In the genomic region with DNA sequence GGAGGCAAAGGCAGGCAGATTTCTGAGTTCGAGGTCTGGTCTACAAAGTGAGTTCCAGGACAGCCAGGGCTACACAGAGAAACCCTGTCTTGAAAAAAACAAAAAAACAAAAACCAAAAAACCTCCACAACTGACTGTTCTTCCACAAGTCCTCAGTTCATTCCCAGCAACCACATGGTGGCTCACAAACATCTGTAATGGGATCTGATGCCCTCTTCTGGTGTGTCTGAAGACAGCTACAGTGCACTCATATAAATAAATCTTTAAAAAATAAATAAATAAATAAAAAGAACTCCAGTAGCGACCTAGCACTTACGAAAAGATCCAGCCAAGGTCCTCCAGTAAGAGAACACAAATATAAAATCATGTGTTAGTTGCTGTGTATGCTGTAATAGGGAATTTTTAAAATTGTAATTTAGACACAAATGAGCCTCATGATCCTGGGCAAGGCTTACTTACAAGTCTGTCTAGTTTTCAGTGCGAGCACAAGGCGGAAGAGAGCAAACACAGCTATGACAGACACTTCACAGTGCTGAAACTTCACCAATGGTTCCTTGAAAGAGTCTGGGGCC, we compare ENCODE assay signal across 8 mouse cellular contexts. TPM values are rescaled to one million over a fixed set of nuclear protein-coding genes. Genes with fewer than 3 reads are reported as not detected.
A peak's percentile ranks its signal among the peaks of the same experiment; 100 is the strongest.
DNase-seq lines count a peak whose midpoint lies in the region; ATAC-seq and TF ChIP-seq lines count a peak whose summit lies in the region.

No protein-coding gene starts in this region.

- peak overlapping the region; percentile 99 for H3K27ac ChIP-seq in heart, embryonic 15.5 days
- no peak overlapping the region; the same call in 1 of the 2 replicates for H3K27ac ChIP-seq in MEL (ENCODE audit: control insufficient read depth, low read depth, low read length)
- peak overlapping the region; percentile 92 for H3K27ac ChIP-seq in hindbrain, embryonic 11.5 days (ENCODE audit: low read depth, low read length)
- peak overlapping the region; percentile 96 for H3K27ac ChIP-seq in midbrain, embryonic 12.5 days (replicated peaks)

- peaks cover 13% of the 10 kb centered on the region for H3K79me2 ChIP-seq in MEL (ENCODE audit: control insufficient read depth, insufficient read depth, low read length, poor library complexity)

- DNase-seq in heart, adult 11 months: no peak
- DNase-seq in MEL (ENCODE audit: low read depth, low spot score): no peak
- no peak for DNase-seq in hindbrain, embryonic 11.5 days (ENCODE audit: low spot score)
- DNase-seq in thymus, postnatal 36 days: no peak
- DNase-seq in embryo, embryonic 9.5 days (ENCODE audit: extremely low spot score): no peak
- DNase-seq in thymus, postnatal 0 days (ENCODE audit: low spot score): no peak

- no peaks in the 10 kb centered on the region for H3K9me3 ChIP-seq in heart, embryonic 15.5 days (replicated peaks)
- H3K9me3 ChIP-seq in MEL (replicated peaks; ENCODE audit: insufficient read depth, low read length): no peaks in the 10 kb centered on the region
- no peaks in the 10 kb centered on the region for H3K9me3 ChIP-seq in hindbrain, embryonic 11.5 days (ENCODE audit: control insufficient read depth, low read length)
- no peaks in the 10 kb centered on the region for H3K9me3 ChIP-seq in midbrain, embryonic 12.5 days

- H3K4me3 ChIP-seq in heart, embryonic 15.5 days: peak overlapping the region; percentile 92
- H3K4me3 ChIP-seq in MEL (ENCODE audit: control insufficient read depth in 1 of 2, insufficient read depth in 1 of 2, low read depth in 2 of 2, low read length in 2 of 2): peak overlapping the region; percentile 88
- peak overlapping the region; percentile 79 for H3K4me3 ChIP-seq in hindbrain, embryonic 11.5 days (ENCODE audit: low read depth, low read length)
- H3K4me3 ChIP-seq in midbrain, embryonic 12.5 days: peak overlapping the region; percentile 81

- TF ChIP-seq POLR2A in MEL (IDR thresholded peaks at IDR 0.05; ENCODE audit: control insufficient read depth in 1 of 2, insufficient read depth in 1 of 2, low read depth in 1 of 2, low read length in 2 of 2, poor library complexity in 1 of 2): no peak

- H3K9ac ChIP-seq in heart, embryonic 15.5 days: peak overlapping the region; percentile 92
- peak overlapping the region; percentile 61 for H3K9ac ChIP-seq in MEL (ENCODE audit: control insufficient read depth, low read depth, low read length, poor library complexity, severe bottlenecking)
- peak overlapping the region; percentile 93 for H3K9ac ChIP-seq in hindbrain, embryonic 11.5 days (ENCODE audit: low read depth, low read length)
- H3K9ac ChIP-seq in midbrain, embryonic 12.5 days (replicated peaks): peak overlapping the region; percentile 76

- 33% methylated on average over 5 of the region's 5 CpGs for WGBS in heart, embryonic 15.5 days
- WGBS in hindbrain, embryonic 11.5 days: 40% methylated on average over 5 of the region's 5 CpGs
- WGBS in midbrain, embryonic 12.5 days: 42% methylated on average over 5 of the region's 5 CpGs

- H3K4me2 ChIP-seq in heart, embryonic 15.5 days: peak overlapping the region; percentile 86
- peak overlapping the region; percentile 70 for H3K4me2 ChIP-seq in hindbrain, embryonic 11.5 days (replicated peaks; ENCODE audit: low read depth, low read length)
- H3K4me2 ChIP-seq in midbrain, embryonic 12.5 days (replicated peaks): peak overlapping the region; percentile 64

- H3K27me3 ChIP-seq in heart, embryonic 15.5 days: no peaks in the 10 kb centered on the region
- H3K27me3 ChIP-seq in MEL (ENCODE audit: control insufficient read depth in 1 of 2, insufficient read depth in 2 of 2, low read length in 2 of 2): no peaks in the 10 kb centered on the region; a peak in 1 of 4 replicates
- no peaks in the 10 kb centered on the region for H3K27me3 ChIP-seq in hindbrain, embryonic 11.5 days (ENCODE audit: control insufficient read depth, insufficient read depth, low read length)
- no peaks in the 10 kb centered on the region for H3K27me3 ChIP-seq in midbrain, embryonic 12.5 days

- no peak for TF ChIP-seq CTCF in MEL (IDR thresholded peaks at IDR 0.05 in 2 of 3, conservative IDR thresholded peaks at IDR 0.05 in 1 of 3; ENCODE audit: control insufficient read depth in 1 of 3, insufficient read depth in 1 of 3, low read depth in 2 of 3, low read length in 3 of 3, poor library complexity in 1 of 3, severe bottlenecking in 1 of 3)

- peaks cover 11% of the 10 kb centered on the region for H3K4me1 ChIP-seq in heart, embryonic 15.5 days (replicated peaks)
- H3K4me1 ChIP-seq in MEL (ENCODE audit: control insufficient read depth in 1 of 2, insufficient read depth in 2 of 2, low read length in 2 of 2): peaks cover 2 to 3% of the 10 kb centered on the region in 2 experiments; a peak in 3 of 4 replicates
- H3K4me1 ChIP-seq in hindbrain, embryonic 11.5 days (replicated peaks; ENCODE audit: control insufficient read depth, insufficient read depth, low read length): no peaks in the 10 kb centered on the region
- H3K4me1 ChIP-seq in midbrain, embryonic 12.5 days: no peaks in the 10 kb centered on the region

- no peak for TF ChIP-seq EP300 in MEL (IDR thresholded peaks at IDR 0.05; ENCODE audit: low read depth in 1 of 2, low read length in 2 of 2)

- H3K36me3 ChIP-seq in heart, embryonic 15.5 days: peaks cover 21% of the 10 kb centered on the region
- H3K36me3 ChIP-seq in MEL (ENCODE audit: control insufficient read depth in 1 of 2, insufficient read depth in 2 of 2, low read length in 2 of 2): peaks cover 8 to 22% of the 10 kb centered on the region in 2 experiments
- H3K36me3 ChIP-seq in hindbrain, embryonic 11.5 days (ENCODE audit: control insufficient read depth, insufficient read depth, low read length): no peaks in the 10 kb centered on the region
- H3K36me3 ChIP-seq in midbrain, embryonic 12.5 days: peaks cover 24% of the 10 kb centered on the region

- ATAC-seq in heart, embryonic 15.5 days (replicated peaks; ENCODE audit: insufficient number of reproducible peaks, insufficient read depth, low FRiP score, low read depth): no peak
- peak; percentile 9; the same call in 1 of the 2 replicates for ATAC-seq in hindbrain, embryonic 11.5 days (ENCODE audit: low FRiP score)
- 0 out of 2 replicates have a peak, but pooled peaks have one; percentile 1 for ATAC-seq in midbrain, embryonic 12.5 days (ENCODE audit: low FRiP score, low read depth)

- TF ChIP-seq RAD21 in MEL (IDR thresholded peaks at IDR 0.05; ENCODE audit: low read depth, low read length): no peak

TF ChIP-seq in MEL, 35 proteins besides CTCF, POLR2A, EP300 and RAD21:
- TF ChIP-seq ZKSCAN1 (IDR thresholded peaks at IDR 0.05; ENCODE audit: low read depth, low read length): no peak
- no peak for TF ChIP-seq TAL1 (IDR thresholded peaks at IDR 0.05; ENCODE audit: low read length)
- no peak for TF ChIP-seq ETS1 (IDR thresholded peaks at IDR 0.05; ENCODE audit: low read depth, low read length)
- TF ChIP-seq BHLHE40 (IDR thresholded peaks at IDR 0.05; ENCODE audit: borderline replicate concordance, low read depth, low read length): no peak
- TF ChIP-seq SMC3 (IDR thresholded peaks at IDR 0.05; ENCODE audit: low read depth, low read length): no peak
- TF ChIP-seq JUND (IDR thresholded peaks at IDR 0.05; ENCODE audit: low read depth, low read length): no peak
- TF ChIP-seq E2F4 (IDR thresholded peaks at IDR 0.05; ENCODE audit: borderline replicate concordance, low read depth, low read length): no peak
- TF ChIP-seq CHD2 (IDR thresholded peaks at IDR 0.05; ENCODE audit: low read length): no peak

RNA-seq across cellular contexts. Expression of a gene that starts 0.9 kb away (rescaled TPM):
- 33.6 and 35.5 TPM in 2 replicates for polyA plus RNA-seq in heart, embryonic 15.5 days (2015; fragmentation: Nextera tagmentation; extraction: Ambion mirVana)
- 68.3 and 72.3 TPM in 2 replicates for total RNA-seq in MEL (2012; rRNA removed)
- polyA plus RNA-seq in MEL (2012; ENCODE audit: insufficient read depth in 1 of 2, insufficient read length in 2 of 2, low read depth in 1 of 2, low replicate concordance in 2 of 2, missing spikeins in 1 of 2): 100 to 1,000 TPM in 1 of 2 experiments, 10 to 100 TPM in 1; 73.6 to 369 TPM
- polyA plus RNA-seq in hindbrain, embryonic 11.5 days (2014; fragmentation: Nextera tagmentation; extraction: Ambion mirVana): 75.2 and 79.4 TPM in 2 replicates
- 69.6 and 71.6 TPM in 2 replicates for polyA plus RNA-seq in midbrain, embryonic 12.5 days (2016; fragmentation: Nextera tagmentation; extraction: Ambion mirVana)
- polyA plus RNA-seq in thymus, postnatal 0 days (2015; fragmentation: Nextera tagmentation; extraction: Ambion mirVana): 75.1 and 80.8 TPM in 2 replicates

RNA-seq across cellular contexts. Expression of a gene that starts 20.7 kb away (rescaled TPM):
- 976 and 1,307 TPM in 2 replicates for polyA plus RNA-seq in heart, embryonic 15.5 days (2015; fragmentation: Nextera tagmentation; extraction: Ambion mirVana)
- total RNA-seq in MEL (2012; rRNA removed): 186 and 193 TPM in 2 replicates
- 1,000 to 10,000 TPM in 1 of 2 experiments, 100 to 1,000 TPM in 1; 266 to 2,226 TPM for polyA plus RNA-seq in MEL (2012; ENCODE audit: insufficient read depth in 1 of 2, insufficient read length in 2 of 2, low read depth in 1 of 2, low replicate concordance in 2 of 2, missing spikeins in 1 of 2)
- polyA plus RNA-seq in hindbrain, embryonic 11.5 days (2014; fragmentation: Nextera tagmentation; extraction: Ambion mirVana): 1,010 and 1,042 TPM in 2 replicates
- 910 and 914 TPM in 2 replicates for polyA plus RNA-seq in midbrain, embryonic 12.5 days (2016; fragmentation: Nextera tagmentation; extraction: Ambion mirVana)
- polyA plus RNA-seq in thymus, postnatal 0 days (2015; fragmentation: Nextera tagmentation; extraction: Ambion mirVana): 1,086 and 1,155 TPM in 2 replicates

RNA-seq across cellular contexts. Expression of a gene that starts 20.8 kb away (rescaled TPM):
- 4.2 and 5.8 TPM in 2 replicates for polyA plus RNA-seq in heart, embryonic 15.5 days (2015; fragmentation: Nextera tagmentation; extraction: Ambion mirVana)
- total RNA-seq in MEL (2012; rRNA removed): 1.1 and 1.2 TPM in 2 replicates
- 1 to 10 TPM in 1 of 2 experiments, not detected in 1; 1.9 TPM for polyA plus RNA-seq in MEL (2012; ENCODE audit: insufficient read depth in 1 of 2, insufficient read length in 2 of 2, low read depth in 1 of 2, low replicate concordance in 2 of 2, missing spikeins in 1 of 2)
- 6.9 and 7.4 TPM in 2 replicates for polyA plus RNA-seq in hindbrain, embryonic 11.5 days (2014; fragmentation: Nextera tagmentation; extraction: Ambion mirVana)
- 8.0 and 8.2 TPM in 2 replicates for polyA plus RNA-seq in midbrain, embryonic 12.5 days (2016; fragmentation: Nextera tagmentation; extraction: Ambion mirVana)
- polyA plus RNA-seq in thymus, postnatal 0 days (2015; fragmentation: Nextera tagmentation; extraction: Ambion mirVana): 5.7 and 8.1 TPM in 2 replicates

RNA-seq across cellular contexts. Expression of a gene that starts 49.9 kb away (rescaled TPM):
- polyA plus RNA-seq in heart, embryonic 15.5 days (2015; fragmentation: Nextera tagmentation; extraction: Ambion mirVana): 0.11 TPM in 1 of 2 replicates, not detected in the other
- not detected in 2 replicates for total RNA-seq in MEL (2012; rRNA removed)
- polyA plus RNA-seq in MEL (2012; ENCODE audit: insufficient read depth in 1 of 2, insufficient read length in 2 of 2, low read depth in 1 of 2, low replicate concordance in 2 of 2, missing spikeins in 1 of 2): not detected
- polyA plus RNA-seq in hindbrain, embryonic 11.5 days (2014; fragmentation: Nextera tagmentation; extraction: Ambion mirVana): not detected in 2 replicates
- polyA plus RNA-seq in midbrain, embryonic 12.5 days (2016; fragmentation: Nextera tagmentation; extraction: Ambion mirVana): not detected in 2 replicates
- polyA plus RNA-seq in thymus, postnatal 0 days (2015; fragmentation: Nextera tagmentation; extraction: Ambion mirVana): 0.10 and 0.35 TPM in 2 replicates
